Mouse (Mus musculus): Measurements from ENCODE around the gene Doc2a. TPM values are rescaled to one million over a fixed set of nuclear protein-coding genes. Genes with fewer than 3 reads are reported as not detected.
"Not testable (repeated sequence)": the region's sequence is repeated elsewhere in the genome, so short reads cannot be mapped to it uniquely, and the experiment has no call there.

Doc2a gene
- total RNA-seq, 2 experiments from 2014 or later: 55.8 to 56.1 TPM

- DNase-seq (ENCODE audit: low spot score in 2 of 2): no peak
Measured at GRCm38 (mm10) chr7:126863791-126864190, 16.6 kb downstream of the Doc2a start.

- DNase-seq (ENCODE audit: low spot score in 2 of 2): no peak
Measured at GRCm38 (mm10) chr7:126867534-126867933, 20.3 kb downstream of the Doc2a start.

- DNase-seq (ENCODE audit: low spot score in 2 of 2): no peak
Measured at GRCm38 (mm10) chr7:126868003-126868402, 20.8 kb downstream of the Doc2a start.

GRCm38 (mm10) chr7:126869780-126870519 is 22.7 kb downstream of the Doc2a start:
- DNase-seq (ENCODE audit: low spot score in 2 of 2): no peak

DNA sequence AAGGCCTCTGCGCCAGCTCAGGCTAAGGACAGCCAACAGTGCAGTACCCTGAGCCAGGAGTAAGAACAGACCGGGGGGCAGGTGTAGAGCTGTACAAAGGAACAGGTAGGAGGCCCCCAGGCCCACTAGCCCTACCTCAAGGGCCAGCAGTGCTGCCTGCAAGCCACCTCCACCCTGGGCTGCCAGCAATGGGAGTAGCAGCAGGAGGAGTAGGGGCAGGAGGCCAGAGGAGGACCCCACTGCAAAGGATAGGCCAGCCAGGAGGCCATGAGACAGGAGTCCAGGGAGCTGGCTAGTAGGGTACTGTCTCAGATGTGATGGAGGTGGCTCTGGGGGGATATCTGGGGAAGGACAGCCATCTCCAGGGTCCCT is 23.3 kb downstream of the Doc2a start:
- no peak for DNase-seq (ENCODE audit: low spot score in 2 of 2)

GRCm38 (mm10) chr7:126877239-126877638 is 30.0 kb downstream of the Doc2a start:
- no peak for DNase-seq (ENCODE audit: low spot score in 2 of 2)

- no peak for DNase-seq (ENCODE audit: low spot score in 2 of 2)
Measured at GRCm38 (mm10) chr7:126881040-126881439, 33.8 kb downstream of the Doc2a start.

DNA sequence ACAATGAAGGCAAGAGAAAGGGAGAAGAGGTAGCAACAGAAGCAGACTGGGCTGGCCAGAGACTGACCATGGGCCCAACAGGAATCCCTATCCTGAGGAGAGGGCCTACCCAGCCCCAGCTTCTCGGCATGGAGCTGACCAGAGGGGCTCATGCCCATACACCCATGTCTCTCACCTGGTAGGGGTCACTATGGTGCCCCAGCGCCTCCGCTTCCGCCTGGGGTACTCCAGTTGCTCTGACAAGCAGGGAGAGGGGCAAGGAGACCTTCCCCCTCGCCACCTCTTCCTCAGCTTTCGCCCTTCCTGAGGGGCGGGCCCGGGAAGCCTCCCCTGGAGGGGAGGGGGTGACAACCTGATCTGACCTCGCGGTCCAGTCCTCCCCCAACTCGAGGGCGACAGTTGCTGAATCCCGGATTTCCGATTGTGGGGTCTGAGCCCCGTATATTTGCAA is 36.5 kb downstream of the Doc2a start:
- no peak for DNase-seq (ENCODE audit: low spot score in 2 of 2)

DNA sequence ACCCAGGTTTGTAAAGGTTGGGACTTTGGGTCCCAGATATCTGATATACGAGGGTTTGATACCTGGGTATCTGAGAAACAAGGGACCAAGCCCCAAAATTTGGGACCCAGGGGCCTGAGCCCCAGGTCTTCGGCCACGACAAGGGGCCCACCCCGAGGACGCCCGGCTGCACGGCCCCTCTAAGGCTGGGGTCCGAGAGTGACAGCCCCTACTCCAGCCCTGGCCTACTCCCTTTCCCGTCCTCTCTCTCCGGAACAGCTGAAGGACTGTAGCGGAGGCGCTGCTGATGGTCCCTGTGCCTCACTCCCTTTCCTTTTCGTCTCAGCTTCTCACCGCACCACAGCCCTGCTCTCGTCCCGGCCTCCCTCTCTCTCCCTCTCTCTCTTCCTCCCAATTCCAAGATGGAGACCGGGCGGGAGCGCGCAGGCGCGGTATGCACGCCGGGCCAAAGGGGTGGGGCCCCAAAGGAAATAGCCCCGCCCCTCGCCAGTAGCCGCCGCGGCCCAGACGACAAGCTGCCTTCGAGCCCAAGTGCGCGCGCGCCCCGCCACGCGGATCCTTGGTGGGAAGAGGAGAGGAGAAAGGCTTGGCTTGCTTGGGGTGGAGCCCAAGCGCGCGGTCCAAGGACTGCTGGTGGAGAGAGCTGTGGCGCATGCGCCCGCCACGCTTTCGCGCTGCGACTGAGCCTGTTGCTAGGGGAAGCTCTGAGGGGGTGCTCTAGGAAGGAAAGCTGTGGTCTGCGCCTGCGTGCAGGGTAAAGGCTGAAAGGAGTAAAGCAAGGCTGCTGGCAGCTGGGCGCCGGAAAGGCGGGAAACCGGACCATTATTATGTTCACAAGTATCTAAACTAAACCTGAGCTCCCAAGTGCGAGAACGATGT is 37.3 kb downstream of the Doc2a start, which contains the start of gene Taok2:
Gene Taok2 (minus strand): TSS at position 418 of the 879 bp plus-strand sequence.
- DNase-seq (ENCODE audit: low spot score in 2 of 2): peak; percentile 98 to 99

DNA sequence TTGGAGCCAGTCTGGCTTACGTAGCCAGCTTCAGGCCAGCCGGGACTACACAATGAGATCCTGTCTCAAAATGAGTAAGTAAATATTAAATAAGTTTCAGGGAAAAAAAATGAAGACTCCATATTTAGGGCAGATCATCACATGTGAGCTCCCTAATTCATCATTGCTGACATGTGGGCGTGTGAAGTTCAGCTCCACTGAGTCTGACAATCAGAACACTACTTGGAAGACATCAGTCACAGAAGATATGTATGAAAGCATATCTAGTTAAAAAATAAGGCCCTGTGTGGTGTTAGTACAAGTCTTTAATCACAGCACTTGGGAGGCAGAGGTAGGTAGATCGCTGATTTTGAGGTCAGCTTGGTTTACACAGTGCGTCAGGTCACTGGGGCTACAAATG is 40.1 kb downstream of the Doc2a start:
- DNase-seq (ENCODE audit: low spot score in 2 of 2): no peak

DNA sequence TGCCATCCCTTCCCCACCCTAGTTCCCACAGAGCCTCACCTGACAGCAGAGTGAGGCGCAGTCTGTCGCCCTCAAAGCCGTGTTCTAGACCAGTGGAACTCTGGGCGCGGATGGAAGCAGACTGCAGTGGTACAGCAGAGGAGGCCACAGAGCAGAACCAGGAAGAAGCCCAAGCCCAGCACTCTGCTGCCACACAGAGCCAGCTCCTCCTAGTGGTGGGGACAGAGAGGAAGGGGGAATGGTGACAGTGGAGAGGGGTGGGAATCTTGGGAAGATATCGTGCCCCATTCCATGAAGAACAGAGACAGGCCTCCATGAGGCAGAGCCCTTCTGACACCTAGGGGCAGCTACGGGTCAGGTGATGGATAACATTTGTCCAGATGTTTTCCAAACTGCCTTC is 41.6 kb downstream of the Doc2a start:
- no peak for DNase-seq (ENCODE audit: low spot score in 2 of 2)

DNA sequence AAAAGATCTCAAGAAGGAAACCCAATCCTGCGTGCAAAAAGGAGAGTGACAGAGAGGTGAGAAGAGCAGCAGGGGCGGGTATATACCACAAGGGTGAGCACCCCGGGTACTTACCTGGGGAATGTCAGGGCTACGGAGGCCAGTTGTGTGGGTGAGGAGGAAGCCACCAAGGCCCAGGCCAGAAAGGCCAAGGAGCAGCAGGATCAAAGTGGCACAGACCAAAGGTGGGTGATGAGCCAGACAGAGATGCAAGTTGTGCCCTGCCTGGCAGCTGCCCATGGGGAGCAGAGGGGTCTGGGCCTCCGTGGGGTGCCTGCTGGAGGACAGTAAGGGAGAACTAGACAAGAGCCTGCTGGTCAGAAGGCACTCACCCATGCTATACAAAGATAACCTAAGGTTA is 49.7 kb downstream of the Doc2a start:
- no peak for DNase-seq (ENCODE audit: low spot score in 2 of 2)

- no peak for DNase-seq (ENCODE audit: low spot score in 2 of 2)
Measured at GRCm38 (mm10) chr7:126897390-126898101, 50.3 kb downstream of the Doc2a start.

DNA sequence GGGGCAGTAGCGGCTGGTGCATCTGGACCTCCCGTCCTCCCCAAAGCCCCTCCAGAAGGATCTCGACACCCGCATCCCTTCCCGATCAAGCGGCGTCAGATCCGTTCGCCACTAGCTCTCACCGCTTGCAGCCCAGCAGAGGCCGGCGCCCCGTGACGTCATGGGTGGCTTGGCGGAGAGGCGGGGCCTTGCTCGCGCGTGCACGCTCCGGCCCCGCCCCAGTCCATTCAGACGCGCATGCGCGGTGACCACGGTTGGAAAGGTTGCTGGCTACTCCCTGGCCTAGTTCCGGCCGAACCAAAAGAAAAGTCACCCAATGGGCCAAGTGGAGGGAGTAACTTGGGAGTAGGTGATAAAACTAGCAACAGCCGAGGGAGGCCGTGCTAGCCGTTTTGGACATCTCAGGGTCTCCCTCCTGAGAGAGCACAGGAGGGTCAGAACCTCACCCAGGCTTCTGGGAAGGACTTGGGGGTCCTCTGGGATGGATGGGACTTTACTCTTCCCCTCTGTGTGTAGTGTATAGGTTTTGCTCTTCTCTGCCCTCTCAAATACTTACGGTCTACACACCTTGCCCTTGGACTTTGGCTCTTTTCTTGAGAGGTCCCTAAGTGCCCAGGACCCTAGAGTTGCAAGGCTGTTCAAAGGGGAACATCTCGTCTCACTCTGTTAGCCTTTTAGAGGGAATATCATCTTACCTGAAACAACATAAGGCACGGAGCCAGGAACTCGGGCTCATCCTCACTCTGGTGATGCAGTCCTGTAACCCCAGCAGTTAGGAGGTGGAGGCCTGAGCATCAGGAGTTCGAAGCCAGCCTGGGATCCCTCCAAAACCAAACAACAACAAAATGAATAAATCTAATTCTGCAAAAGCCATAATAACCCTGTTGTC is 51.1 kb downstream of the Doc2a start:
- peak; percentile 98 to 99 for DNase-seq (ENCODE audit: low spot score in 2 of 2)

DNA sequence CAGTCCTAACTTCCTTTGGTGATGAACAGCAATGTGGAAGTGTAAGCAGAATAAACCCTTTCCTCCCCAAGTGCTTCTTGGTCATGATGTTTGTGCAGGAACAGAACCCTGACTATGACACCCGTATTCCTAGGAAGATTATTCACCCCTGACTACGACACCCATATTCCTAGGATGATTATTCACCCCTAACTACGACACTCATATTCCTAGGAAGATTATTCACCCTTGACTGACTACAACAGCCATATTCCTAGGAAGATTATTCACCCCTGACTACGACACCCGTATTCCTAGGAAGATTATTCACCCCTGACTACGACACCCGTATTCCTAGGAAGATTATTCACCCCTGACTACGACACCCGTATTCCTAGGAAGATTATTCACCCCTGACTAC is 52.6 kb downstream of the Doc2a start:
- not testable (repeated sequence) for DNase-seq (ENCODE audit: low spot score in 2 of 2)

Other genes starting within 250 kb of the Doc2a start
- 10 to 100 TPM; 20.3 to 22.6 TPM for gene Nupr1, start 216.6 kb upstream of the Doc2a start, total RNA-seq (2021)
- 10 to 100 TPM; 30.5 to 32.9 TPM for gene Sgf29, start 198.1 kb upstream of the Doc2a start, total RNA-seq (2021)
- gene Sult1a1, start 171.0 kb upstream of the Doc2a start, total RNA-seq (2021): 10 to 100 TPM in 1 of 2 experiments, 1 to 10 TPM in 1; 8.1 to 12.9 TPM
- 10 to 100 TPM; 90.5 to 94.8 TPM for gene Bola2, start 152.0 kb upstream of the Doc2a start, total RNA-seq (2021)
- gene Slx1b, start 151.6 kb upstream of the Doc2a start, total RNA-seq (2021): 10 to 100 TPM; 14.5 to 15.1 TPM
- 100 to 1,000 TPM; 161 to 166 TPM for gene Coro1a, start 139.6 kb upstream of the Doc2a start, total RNA-seq (2021)
- 100 to 1,000 TPM; 157 to 208 TPM for gene Mapk3, start 87.8 kb upstream of the Doc2a start, total RNA-seq (2021)
- 1 to 10 TPM; 1.3 to 3.5 TPM for gene Gdpd3, start 81.1 kb upstream of the Doc2a start, total RNA-seq (2021)
- gene Ypel3, start 70.5 kb upstream of the Doc2a start, total RNA-seq (2021): 100 to 1,000 TPM; 282 to 325 TPM
- under 1 TPM; 0.56 to 0.63 TPM for gene Tbx6, start 65.9 kb upstream of the Doc2a start, total RNA-seq (2021)
- gene Ppp4c, start 54.9 kb upstream of the Doc2a start, total RNA-seq (2021): 10 to 100 TPM; 48.3 to 48.5 TPM
- 10 to 100 TPM; 63.0 to 65.5 TPM for gene Fam57b, start 49.7 kb upstream of the Doc2a start, total RNA-seq (2021)
- gene 4930451I11Rik, start 15.8 kb upstream of the Doc2a start, total RNA-seq (2021): not detected
- 10 to 100 TPM; 29.0 to 31.9 TPM for gene Hirip3, start 14.6 kb downstream of the Doc2a start, total RNA-seq (2021)
- 10 to 100 TPM; 54.0 to 54.6 TPM for gene Ino80e, start 15.0 kb downstream of the Doc2a start, total RNA-seq (2021)
- 100 to 1,000 TPM; 150 to 163 TPM for gene Taok2, start 37.3 kb downstream of the Doc2a start, total RNA-seq (2021)
- gene Tmem219, start 75.5 kb downstream of the Doc2a start, total RNA-seq (2021): 10 to 100 TPM; 19.6 to 23.3 TPM
- 100 to 1,000 TPM; 136 to 158 TPM for gene Kctd13, start 81.5 kb downstream of the Doc2a start, total RNA-seq (2021)
- 10 to 100 TPM; 39.7 to 43.3 TPM for gene Asphd1, start 102.2 kb downstream of the Doc2a start, total RNA-seq (2021)
- gene Sez6l2, start 103.1 kb downstream of the Doc2a start, total RNA-seq (2021): 100 to 1,000 TPM; 407 to 416 TPM
- 100 to 1,000 TPM; 171 to 180 TPM for gene Cdipt, start 128.5 kb downstream of the Doc2a start, total RNA-seq (2021)
- under 1 TPM in 1 of 2 experiments, not detected in 1; 0.45 TPM for gene Cdiptos, start 128.7 kb downstream of the Doc2a start, total RNA-seq (2021)
- 1 to 10 TPM; 8.6 to 9.5 TPM for gene Mvp, start 167.2 kb downstream of the Doc2a start, total RNA-seq (2021)
- not detected for gene Pagr1b, start 169.1 kb downstream of the Doc2a start, total RNA-seq (2021)
- 10 to 100 TPM; 18.7 to 35.6 TPM for gene Pagr1a, start 169.9 kb downstream of the Doc2a start, total RNA-seq (2021)
- 10 to 100 TPM; 45.7 to 55.3 TPM for gene Gm42742, start 173.7 kb downstream of the Doc2a start, total RNA-seq (2021)
- 100 to 1,000 TPM; 202 to 211 TPM for gene Prrt2, start 173.8 kb downstream of the Doc2a start, total RNA-seq (2021)
- 100 to 1,000 TPM; 205 to 207 TPM for gene Maz, start 179.6 kb downstream of the Doc2a start, total RNA-seq (2021)
- gene Kif22, start 195.1 kb downstream of the Doc2a start, total RNA-seq (2021): 1 to 10 TPM; 3.6 to 5.7 TPM
- gene Zg16, start 239.9 kb downstream of the Doc2a start, total RNA-seq (2021): not detected
- gene AI467606, start 243.9 kb downstream of the Doc2a start, total RNA-seq (2021): 1 to 10 TPM; 1.1 to 1.6 TPM